Mouse (Mus musculus) C2C12 (cell line): ENCODE measurements around the gene Eya4.

ENCODE experiments used
- CEBPB ChIP-seq: IDR thresholded peaks from one replicate; pipeline ENCODE4 v1.6.1; 2011; ENCODE audit warnings: low read depth, mild to moderate bottlenecking, control low read depth, moderate library complexity
- CTCF ChIP-seq: IDR thresholded peaks from one replicate; pipeline ENCODE4 v1.5.1; 2011; ENCODE audit not compliant: control insufficient read depth, insufficient read depth, insufficient read length

GRCm38 (mm10) chr10:23394556-23395245 is 44.1 kb upstream of the Eya4 start:
- TF ChIP-seq CTCF, result no peak
- TF ChIP-seq CEBPB, result no peak
